Comparison of ENCODE assay signal across 18 mouse cellular contexts in the genomic region with DNA sequence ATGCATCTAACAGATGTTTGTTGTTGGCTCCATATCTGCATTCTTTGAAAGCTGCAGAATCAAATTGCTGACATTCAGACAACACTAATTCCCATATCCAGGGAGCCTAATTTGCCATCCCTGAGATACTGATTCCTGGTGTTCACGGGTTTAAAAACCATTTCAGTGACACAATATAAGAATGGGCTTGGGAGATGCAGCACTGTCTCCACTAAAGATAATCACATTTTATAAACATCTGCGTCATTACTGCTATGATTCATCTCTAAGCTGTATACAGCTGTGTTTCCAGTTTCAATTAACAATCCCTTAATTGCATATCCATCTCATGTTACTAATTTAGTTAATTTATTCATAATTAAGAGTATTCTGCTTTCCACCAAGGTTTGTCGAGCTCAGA.
DNase-seq lines count a peak whose midpoint lies in the region; ATAC-seq lines count a peak whose summit lies in the region.
"Had no signal": no experiment of that assay in that cellular context is flagged by ENCODE, and none has a peak within 500 bp of the region (broad histone marks: within the 10 kb centered on the region; RNA-seq: fewer than 3 reads in every experiment).

No protein-coding gene starts in this region.

- H3K9ac ChIP-seq in forebrain, embryonic 14.5 days (ENCODE audit: low read length): no peak overlapping the region
- H3K9ac ChIP-seq in forebrain, embryonic 12.5 days: no peak overlapping the region
- H3K9ac ChIP-seq in midbrain, embryonic 14.5 days (replicated peaks; ENCODE audit: low read length): no peak overlapping the region
- no peak overlapping the region for H3K9ac ChIP-seq in midbrain, embryonic 11.5 days (ENCODE audit: low read length)
- H3K9ac ChIP-seq in forebrain, embryonic 16.5 days (replicated peaks; ENCODE audit: low read depth, low read length): no peak overlapping the region
- H3K9ac ChIP-seq: embryonic facial prominence, embryonic 12.5 days; heart, embryonic 13.5 days; hindbrain, embryonic 15.5 days had no signal

- H3K4me1 ChIP-seq in forebrain, embryonic 14.5 days (ENCODE audit: control insufficient read depth, insufficient read depth, low read length): no peaks in the 10 kb centered on the region
- H3K4me1 ChIP-seq in forebrain, embryonic 12.5 days: no peaks in the 10 kb centered on the region
- no peaks in the 10 kb centered on the region for H3K4me1 ChIP-seq in midbrain, embryonic 14.5 days (ENCODE audit: control insufficient read depth, insufficient read depth, low read length)
- H3K4me1 ChIP-seq in midbrain, embryonic 11.5 days (ENCODE audit: control insufficient read depth, insufficient read depth, low read length): no peaks in the 10 kb centered on the region
- no peaks in the 10 kb centered on the region for H3K4me1 ChIP-seq in forebrain, embryonic 16.5 days (replicated peaks; ENCODE audit: control insufficient read depth, insufficient read depth, low read length)
- H3K4me1 ChIP-seq: embryonic facial prominence, embryonic 12.5 days; heart, embryonic 13.5 days; hindbrain, embryonic 15.5 days had no signal

- H3K4me3 ChIP-seq in forebrain, embryonic 14.5 days (ENCODE audit: low read depth, low read length): no peak overlapping the region
- no peak overlapping the region for H3K4me3 ChIP-seq in forebrain, embryonic 12.5 days (replicated peaks)
- H3K4me3 ChIP-seq in midbrain, embryonic 14.5 days (replicated peaks; ENCODE audit: low read depth, low read length): no peak overlapping the region
- no peak overlapping the region for H3K4me3 ChIP-seq in midbrain, embryonic 11.5 days (ENCODE audit: low read depth, low read length)
- H3K4me3 ChIP-seq in forebrain, embryonic 16.5 days (replicated peaks; ENCODE audit: low read length): no peak overlapping the region
- H3K4me3 ChIP-seq: embryonic facial prominence, embryonic 12.5 days; heart, embryonic 13.5 days; hindbrain, embryonic 15.5 days had no signal

- ATAC-seq in forebrain, embryonic 14.5 days: peak; percentile 66
- ATAC-seq in forebrain, embryonic 12.5 days (ENCODE audit: low FRiP score): no peak
- no peak for ATAC-seq in midbrain, embryonic 14.5 days (ENCODE audit: low FRiP score, low TSS enrichment)
- ATAC-seq in midbrain, embryonic 11.5 days (ENCODE audit: low FRiP score): no peak
- ATAC-seq in forebrain, embryonic 16.5 days: peak; percentile 93
- ATAC-seq in megakaryocyte progenitor cell, adult 5-6 weeks (replicated peaks; ENCODE audit: poor library complexity): no peak
- ATAC-seq: inflammation-experienced regulatory T-cells, adult 6 months had no signal

- no peaks in the 10 kb centered on the region for H3K27me3 ChIP-seq in forebrain, embryonic 14.5 days (replicated peaks; ENCODE audit: control insufficient read depth, insufficient read depth, low read length)
- H3K27me3 ChIP-seq in forebrain, embryonic 12.5 days: no peaks in the 10 kb centered on the region
- no peaks in the 10 kb centered on the region for H3K27me3 ChIP-seq in midbrain, embryonic 14.5 days (ENCODE audit: control insufficient read depth, insufficient read depth, low read length)
- no peaks in the 10 kb centered on the region for H3K27me3 ChIP-seq in midbrain, embryonic 11.5 days (ENCODE audit: control insufficient read depth, insufficient read depth, low read length)
- H3K27me3 ChIP-seq in forebrain, embryonic 16.5 days (replicated peaks; ENCODE audit: control insufficient read depth, insufficient read depth, low read length): no peaks in the 10 kb centered on the region
- H3K27me3 ChIP-seq: embryonic facial prominence, embryonic 12.5 days; heart, embryonic 13.5 days; hindbrain, embryonic 15.5 days had no signal

- no peaks in the 10 kb centered on the region for H3K36me3 ChIP-seq in forebrain, embryonic 14.5 days (ENCODE audit: control insufficient read depth, insufficient read depth, low read length)
- no peaks in the 10 kb centered on the region for H3K36me3 ChIP-seq in forebrain, embryonic 12.5 days (replicated peaks)
- H3K36me3 ChIP-seq in midbrain, embryonic 14.5 days (ENCODE audit: control insufficient read depth, insufficient read depth, low read length): no peaks in the 10 kb centered on the region
- H3K36me3 ChIP-seq in midbrain, embryonic 11.5 days (ENCODE audit: control insufficient read depth, insufficient read depth, low read length): no peaks in the 10 kb centered on the region
- H3K36me3 ChIP-seq in forebrain, embryonic 16.5 days (ENCODE audit: control insufficient read depth, insufficient read depth): no peaks in the 10 kb centered on the region
- H3K36me3 ChIP-seq: embryonic facial prominence, embryonic 12.5 days; heart, embryonic 13.5 days; hindbrain, embryonic 15.5 days had no signal

- H3K4me2 ChIP-seq in forebrain, embryonic 14.5 days (ENCODE audit: low read length): no peak overlapping the region
- no peak overlapping the region for H3K4me2 ChIP-seq in forebrain, embryonic 12.5 days
- H3K4me2 ChIP-seq in midbrain, embryonic 14.5 days (ENCODE audit: low read length): no peak overlapping the region
- H3K4me2 ChIP-seq in midbrain, embryonic 11.5 days: no peak overlapping the region
- H3K4me2 ChIP-seq in forebrain, embryonic 16.5 days (ENCODE audit: low read length): no peak overlapping the region
- H3K4me2 ChIP-seq: embryonic facial prominence, embryonic 12.5 days; heart, embryonic 13.5 days; hindbrain, embryonic 15.5 days had no signal

- DNase-seq in forebrain, embryonic 14.5 days (ENCODE audit: low spot score): peak; percentile 39
- peak; percentile 4 for DNase-seq in midbrain, embryonic 14.5 days
- DNase-seq in midbrain, embryonic 11.5 days (ENCODE audit: low spot score, missing footprints): no peak
- no peak for DNase-seq in thymus, adult 18-20 months
- DNase-seq: adrenal gland, postnatal 10 days; cerebellum, adult 11-12 months; cerebellum, adult 9-10 months; cerebellum, postnatal 25 days; gastrocnemius, postnatal 36 days; heart, adult 11 months; heart, postnatal 4 days had no signal

- H3K9me3 ChIP-seq in forebrain, embryonic 14.5 days (replicated peaks; ENCODE audit: control insufficient read depth, low read length): no peaks in the 10 kb centered on the region
- no peaks in the 10 kb centered on the region for H3K9me3 ChIP-seq in forebrain, embryonic 12.5 days
- no peaks in the 10 kb centered on the region for H3K9me3 ChIP-seq in midbrain, embryonic 14.5 days (ENCODE audit: control insufficient read depth, low read length)
- no peaks in the 10 kb centered on the region for H3K9me3 ChIP-seq in midbrain, embryonic 11.5 days (ENCODE audit: control insufficient read depth, low read length)
- H3K9me3 ChIP-seq in forebrain, embryonic 16.5 days (ENCODE audit: control insufficient read depth, low read length): no peaks in the 10 kb centered on the region
- H3K9me3 ChIP-seq: embryonic facial prominence, embryonic 12.5 days; heart, embryonic 13.5 days; hindbrain, embryonic 15.5 days had no signal

- H3K27ac ChIP-seq in forebrain, embryonic 14.5 days (ENCODE audit: low read depth, low read length): no peak overlapping the region
- H3K27ac ChIP-seq in forebrain, embryonic 12.5 days: no peak overlapping the region
- no peak overlapping the region for H3K27ac ChIP-seq in midbrain, embryonic 14.5 days (replicated peaks; ENCODE audit: low read depth, low read length)
- H3K27ac ChIP-seq in midbrain, embryonic 11.5 days (ENCODE audit: low read depth, low read length): no peak overlapping the region
- H3K27ac ChIP-seq in forebrain, embryonic 16.5 days (ENCODE audit: low read length): no peak overlapping the region
- H3K27ac ChIP-seq: embryonic facial prominence, embryonic 12.5 days; heart, embryonic 13.5 days; hindbrain, embryonic 15.5 days had no signal

- WGBS in forebrain, embryonic 14.5 days: 49% methylated on average over 3 of the region's 3 CpGs
- 49% methylated on average over 3 of the region's 3 CpGs for WGBS in forebrain, embryonic 12.5 days
- 48% methylated on average over 3 of the region's 3 CpGs for WGBS in midbrain, embryonic 14.5 days
- 72% methylated on average over 3 of the region's 3 CpGs for WGBS in midbrain, embryonic 11.5 days
- 38% methylated on average over 3 of the region's 3 CpGs for WGBS in forebrain, embryonic 16.5 days

Comparison
In these comparisons a context has a peak if more than half of its experiments do, and no peak if none do; other contexts are left out.
1. ATAC-seq: peak in forebrain, embryonic 14.5 days (single experiment) and forebrain, embryonic 16.5 days (single experiment); none in forebrain, embryonic 12.5 days (single experiment), midbrain, embryonic 14.5 days (single experiment), midbrain, embryonic 11.5 days (single experiment) and megakaryocyte progenitor cell, adult 5-6 weeks (single experiment).
2. DNase-seq: peak in forebrain, embryonic 14.5 days (single experiment) and midbrain, embryonic 14.5 days (single experiment); none in midbrain, embryonic 11.5 days (single experiment) and thymus, adult 18-20 months (0 of 2).